In the genomic region with DNA sequence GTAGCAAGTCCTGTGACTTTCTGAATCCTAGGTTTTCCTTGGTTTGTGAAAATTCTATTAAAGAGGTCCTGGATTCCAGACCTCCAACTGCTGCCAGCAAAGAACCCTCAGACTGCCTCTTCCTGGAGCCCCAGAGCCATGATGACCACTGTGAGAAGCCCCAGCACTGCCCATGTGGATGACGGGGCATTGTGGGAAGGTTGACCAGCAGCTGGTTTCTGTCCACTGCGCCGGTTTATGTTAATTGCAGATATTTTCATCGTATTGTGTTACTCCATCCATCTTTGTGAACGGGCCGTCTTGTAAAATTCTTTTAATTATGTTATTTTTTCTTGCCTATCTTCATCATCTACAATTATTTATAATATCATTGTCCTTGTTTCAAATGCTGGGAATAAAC, we compare ENCODE assay signal across 29 mouse cellular contexts. TPM values are rescaled to one million over a fixed set of nuclear protein-coding genes. Genes with fewer than 3 reads are reported as not detected.
A peak's percentile ranks its signal among the peaks of the same experiment; 100 is the strongest.
DNase-seq lines count a peak whose midpoint lies in the region; ATAC-seq and TF ChIP-seq lines count a peak whose summit lies in the region.
"Had no signal": no experiment of that assay in that cellular context is flagged by ENCODE, and none has a peak within 500 bp of the region (broad histone marks: within the 10 kb centered on the region; RNA-seq: fewer than 3 reads in every experiment).

No protein-coding gene starts in this region.

- no peak overlapping the region for H3K27ac ChIP-seq in kidney, postnatal 0 days
- no peak overlapping the region for H3K27ac ChIP-seq in lung, embryonic 14.5 days (ENCODE audit: low read depth)
- H3K27ac ChIP-seq: embryonic facial prominence, embryonic 12.5 days; embryonic facial prominence, embryonic 15.5 days; heart, adult 2 months; heart, embryonic 10.5 days; heart, embryonic 13.5 days; hindbrain, embryonic 14.5 days had no signal

- no peak overlapping the region for H3K9ac ChIP-seq in kidney, postnatal 0 days (ENCODE audit: low read depth, low read length)
- no peak overlapping the region for H3K9ac ChIP-seq in lung, embryonic 14.5 days
- H3K9ac ChIP-seq: embryonic facial prominence, embryonic 12.5 days; embryonic facial prominence, embryonic 15.5 days; forebrain, postnatal 0 days; heart, embryonic 13.5 days; hindbrain, embryonic 14.5 days had no signal

- no peaks in the 10 kb centered on the region for H3K27me3 ChIP-seq in kidney, postnatal 0 days (ENCODE audit: insufficient read depth, low read length)
- no peaks in the 10 kb centered on the region for H3K27me3 ChIP-seq in lung, embryonic 14.5 days (ENCODE audit: insufficient read depth, low read length)
- H3K27me3 ChIP-seq: embryonic facial prominence, embryonic 12.5 days; embryonic facial prominence, embryonic 15.5 days; heart, embryonic 13.5 days had no signal

- 31% methylated on average over 6 of the region's 6 CpGs for WGBS in kidney, postnatal 0 days
- WGBS in lung, embryonic 14.5 days: 44% methylated on average over 6 of the region's 6 CpGs

- H3K9me3 ChIP-seq in kidney, postnatal 0 days (replicated peaks; ENCODE audit: low read length): no peaks in the 10 kb centered on the region
- H3K9me3 ChIP-seq in lung, embryonic 14.5 days (ENCODE audit: low read depth, low read length): no peaks in the 10 kb centered on the region
- H3K9me3 ChIP-seq: embryonic facial prominence, embryonic 12.5 days; embryonic facial prominence, embryonic 15.5 days; heart, embryonic 10.5 days; heart, embryonic 13.5 days had no signal

- H3K4me3 ChIP-seq in kidney, postnatal 0 days (replicated peaks; ENCODE audit: low read depth, low read length): no peak overlapping the region
- no peak overlapping the region for H3K4me3 ChIP-seq in lung, embryonic 14.5 days (ENCODE audit: low read depth, low read length)
- H3K4me3 ChIP-seq: embryonic facial prominence, embryonic 12.5 days; embryonic facial prominence, embryonic 15.5 days; heart, adult 2 months; heart, embryonic 10.5 days; heart, embryonic 13.5 days had no signal

- H3K36me3 ChIP-seq in kidney, postnatal 0 days (ENCODE audit: insufficient read depth, low read length): no peaks in the 10 kb centered on the region
- H3K36me3 ChIP-seq in lung, embryonic 14.5 days (ENCODE audit: insufficient read depth): peaks cover 4% of the 10 kb centered on the region; the same call in 1 of the 2 replicates
- H3K36me3 ChIP-seq: embryonic facial prominence, embryonic 12.5 days; heart, embryonic 10.5 days; heart, embryonic 13.5 days had no signal

- no peak for ATAC-seq in kidney, postnatal 0 days (replicated peaks; ENCODE audit: low FRiP score, low read depth)
- ATAC-seq in lung, embryonic 14.5 days (ENCODE audit: insufficient read depth): peak; percentile 82
- ATAC-seq: CD4-positive, CD25-positive, alpha-beta regulatory T cell, adult 4 months; forebrain, embryonic 14.5 days; forebrain, postnatal 0 days had no signal

- no peak for TF ChIP-seq CTCF in kidney, postnatal 0 days (IDR thresholded peaks at IDR 0.05; ENCODE audit: low read depth)
- TF ChIP-seq CTCF in lung, embryonic 14.5 days (IDR thresholded peaks at IDR 0.05; ENCODE audit: low read depth): no peak

- no peak overlapping the region for H3K4me2 ChIP-seq in kidney, postnatal 0 days (ENCODE audit: low read length)
- H3K4me2 ChIP-seq in lung, embryonic 14.5 days: no peak overlapping the region; the same call in 1 of the 2 replicates
- H3K4me2 ChIP-seq: embryonic facial prominence, embryonic 12.5 days; embryonic facial prominence, embryonic 15.5 days; heart, embryonic 13.5 days; hindbrain, embryonic 14.5 days had no signal

- no peaks in the 10 kb centered on the region; the same call in 1 of the 2 replicates for H3K4me1 ChIP-seq in kidney, postnatal 0 days (replicated peaks; ENCODE audit: insufficient read depth, low read length)
- H3K4me1 ChIP-seq in lung, embryonic 14.5 days (ENCODE audit: insufficient read depth): peaks cover 5% of the 10 kb centered on the region; the same call in 1 of the 2 replicates
- H3K4me1 ChIP-seq: embryonic facial prominence, embryonic 12.5 days; embryonic facial prominence, embryonic 15.5 days; heart, embryonic 10.5 days had no signal

- DNase-seq in kidney, postnatal 0 days (ENCODE audit: low spot score): peak; percentile 47
- no peak for DNase-seq in kidney, postnatal 25 days
- peak; percentile 79 for DNase-seq in lung, embryonic 14.5 days
- DNase-seq in lung, postnatal 14 days: no peak
- DNase-seq in lung, postnatal 10 days: peak; percentile 15
- no peak for DNase-seq in lung, postnatal 25 days (ENCODE audit: low spot score)
- DNase-seq: adrenal gland, adult 2 months; adrenal gland, postnatal 14 days; cerebellum, adult 11 months; cerebellum, adult 2 months; cerebellum, adult 9-11 months; cerebellum, postnatal 25 days; forebrain, postnatal 0 days; gastrocnemius, postnatal 36 days; heart, adult 2 months; heart, postnatal 14 days; heart, postnatal 4 days had no signal

RNA-seq across cellular contexts. Expression of a gene that starts 52.6 kb away (rescaled TPM):
- not detected in 2 replicates for polyA plus RNA-seq in kidney, postnatal 0 days (2015; fragmentation: Nextera tagmentation; extraction: Ambion mirVana)
- not detected in 2 replicates for polyA plus RNA-seq in lung, embryonic 14.5 days (2014; fragmentation: Nextera tagmentation; extraction: Ambion mirVana)
- polyA plus RNA-seq: adrenal gland, adult 2 months; C2C12; CD4-positive, CD25-positive, alpha-beta regulatory T cell, adult 4 months; cerebellum, adult 2 months; embryonic facial prominence, embryonic 12.5 days; embryonic facial prominence, embryonic 15.5 days; forebrain, embryonic 11.5 days; forebrain, embryonic 14.5 days; forebrain, postnatal 0 days; frontal cortex, adult 2 months; heart, embryonic 10.5 days; heart, embryonic 13.5 days; heart, embryonic 16.5 days; hindbrain, embryonic 11.5 days; hindbrain, embryonic 14.5 days had no signal

Comparison
In these comparisons a context has a peak if more than half of its experiments do, and no peak if none do; other contexts are left out.
1. DNase-seq: peak in kidney, postnatal 0 days (single experiment), lung, embryonic 14.5 days (single experiment) and lung, postnatal 10 days (single experiment); none in kidney, postnatal 25 days (0 of 2), lung, postnatal 14 days (single experiment) and lung, postnatal 25 days (single experiment).